Comparison of ENCODE assay signal across 8 mouse cellular contexts in genomic region chr8:108790559-108791293, GRCm38 (mm10).
DNase-seq lines count a peak whose midpoint lies in the region; ATAC-seq lines count a peak whose summit lies in the region.
"Had no signal": no experiment of that assay in that cellular context is flagged by ENCODE, and none has a peak within 500 bp of the region (broad histone marks: within the 10 kb centered on the region; RNA-seq: fewer than 3 reads in every experiment).

No protein-coding gene starts in this region.

- H3K36me3 ChIP-seq in neural tube, embryonic 15.5 days, result peaks cover 28% of the 10 kb centered on the region

- ATAC-seq in neural tube, embryonic 15.5 days (ENCODE audit: low FRiP score), result no peak; the same call in 1 of the 2 replicates

- WGBS in neural tube, embryonic 15.5 days, result 43% methylated on average over 14 of the region's 14 CpGs

- DNase-seq in urinary bladder, postnatal 25 days (ENCODE audit: low spot score), result peak; percentile 25
- no peak for DNase-seq in urinary bladder, adult 18-20 months (ENCODE audit: low spot score in 2 of 2)
- DNase-seq in cerebellum, postnatal 36 days, result peak; percentile 32 to 40
- DNase-seq in heart, postnatal 36 days, result peak; percentile 30 to 41
- DNase-seq in layer of hippocampus, postnatal 10 days (ENCODE audit: low spot score in 2 of 2), result peak; percentile 71 to 80
- peak; percentile 64 for DNase-seq in lung, postnatal 36 days

- no peak overlapping the region for H3K9ac ChIP-seq in neural tube, embryonic 15.5 days (replicated peaks)

- H3K4me1 ChIP-seq in neural tube, embryonic 15.5 days, result peaks cover 33% of the 10 kb centered on the region
- H3K4me1 ChIP-seq: megakaryocyte, embryonic 14.5 days had no signal

- no peak overlapping the region for H3K4me2 ChIP-seq in neural tube, embryonic 15.5 days

- H3K4me3 ChIP-seq in neural tube, embryonic 15.5 days (replicated peaks), result no peak overlapping the region
- H3K4me3 ChIP-seq: megakaryocyte, embryonic 14.5 days had no signal

- no peak overlapping the region for H3K27ac ChIP-seq in neural tube, embryonic 15.5 days (replicated peaks)

- intact Hi-C loops in heart, postnatal 36 days (cut with DNase I), result loop anchor here (10.0 kb wide), 1 partner anchor 394 kb away; no protein-coding TSS in a partner anchor

- H3K9me3 ChIP-seq in neural tube, embryonic 15.5 days (replicated peaks), result no peaks in the 10 kb centered on the region

- H3K27me3 ChIP-seq in neural tube, embryonic 15.5 days (replicated peaks), result peaks cover 3% of the 10 kb centered on the region; the same call in 1 of the 2 replicates

Comparison
In these comparisons a context has a peak if more than half of its experiments do, and no peak if none do; other contexts are left out.
1. DNase-seq: peak in urinary bladder, postnatal 25 days (single experiment), cerebellum, postnatal 36 days (2 of 2), heart, postnatal 36 days (2 of 2), layer of hippocampus, postnatal 10 days (2 of 2) and lung, postnatal 36 days (single experiment); none in urinary bladder, adult 18-20 months (0 of 2).